Mouse (Mus musculus): ENCODE data around the gene Slc44a4.
"Not testable (repeated sequence)": the region's sequence is repeated elsewhere in the genome, so short reads cannot be mapped to it uniquely, and the experiment has no call there.

Slc44a4 gene

GRCm38 (mm10) chr17:34943128-34943815, 29.0 kb downstream of the Slc44a4 start:
- no peak for DNase-seq (ENCODE audit: low read depth, low spot score)

- no peak for DNase-seq (ENCODE audit: low read depth, low spot score)
Observed at GRCm38 (mm10) chr17:34944362-34944761, 30.1 kb downstream of the Slc44a4 start.

- DNase-seq (ENCODE audit: low read depth, low spot score), result no peak
Observed at GRCm38 (mm10) chr17:34946486-34947140, 32.3 kb downstream of the Slc44a4 start.

GRCm38 (mm10) chr17:34947606-34948005, 33.3 kb downstream of the Slc44a4 start:
- DNase-seq (ENCODE audit: low read depth, low spot score), result no peak

GRCm38 (mm10) chr17:34948721-34949552, 34.7 kb downstream of the Slc44a4 start:
- not testable (repeated sequence) for DNase-seq (ENCODE audit: low read depth, low spot score)

- no peak for DNase-seq (ENCODE audit: low read depth, low spot score)
Observed at GRCm38 (mm10) chr17:34949553-34949969, 35.3 kb downstream of the Slc44a4 start.

- DNase-seq (ENCODE audit: low read depth, low spot score), result no peak
Observed at GRCm38 (mm10) chr17:34950514-34951455, 36.5 kb downstream of the Slc44a4 start.

- no peak for DNase-seq (ENCODE audit: low read depth, low spot score)
Observed at GRCm38 (mm10) chr17:34951636-34952377, 37.5 kb downstream of the Slc44a4 start.

- DNase-seq (ENCODE audit: low read depth, low spot score), result peak; percentile 76
Observed at GRCm38 (mm10) chr17:34952378-34953040, 38.2 kb downstream of the Slc44a4 start.

- DNase-seq (ENCODE audit: low read depth, low spot score), result no peak
Observed at GRCm38 (mm10) chr17:34953258-34953657, 39.0 kb downstream of the Slc44a4 start.

GRCm38 (mm10) chr17:34953904-34954303, 39.6 kb downstream of the Slc44a4 start:
- no peak for DNase-seq (ENCODE audit: low read depth, low spot score)

- no peak for DNase-seq (ENCODE audit: low read depth, low spot score)
Observed at GRCm38 (mm10) chr17:34954831-34955230, 40.6 kb downstream of the Slc44a4 start.

GRCm38 (mm10) chr17:34955884-34956283, 41.6 kb downstream of the Slc44a4 start:
- no peak for DNase-seq (ENCODE audit: low read depth, low spot score)

- DNase-seq (ENCODE audit: low read depth, low spot score), result no peak
Observed at GRCm38 (mm10) chr17:34956340-34956739, 42.1 kb downstream of the Slc44a4 start.

- DNase-seq (ENCODE audit: low read depth, low spot score), result not testable (repeated sequence)
Observed at GRCm38 (mm10) chr17:34957291-34957690, 43.0 kb downstream of the Slc44a4 start.

GRCm38 (mm10) chr17:34957966-34958365, 43.7 kb downstream of the Slc44a4 start:
- not testable (repeated sequence) for DNase-seq (ENCODE audit: low read depth, low spot score)

GRCm38 (mm10) chr17:34958734-34959129, 44.5 kb downstream of the Slc44a4 start:
- DNase-seq (ENCODE audit: low read depth, low spot score), result not testable (repeated sequence)

- DNase-seq (ENCODE audit: low read depth, low spot score), result peak; percentile 69
Observed at GRCm38 (mm10) chr17:34959130-34959778, 45.0 kb downstream of the Slc44a4 start, which contains the start of gene Hspa1b. Gene Hspa1b, minus strand, starts transcription at chr17:34959238.

- DNase-seq (ENCODE audit: low read depth, low spot score), result peak; percentile 46
Observed at GRCm38 (mm10) chr17:34959881-34960515, 45.7 kb downstream of the Slc44a4 start.
